Mouse (Mus musculus) thymus, postnatal 0 days (tissue): ENCODE measurements around the gene Olfr1195. TPM values are rescaled to one million over a fixed set of nuclear protein-coding genes. Genes with fewer than 3 reads are reported as not detected.
"Not testable (repeated sequence)": the region's sequence is repeated elsewhere in the genome, so short reads cannot be mapped to it uniquely, and the experiment has no call there.

Source experiments
- DNase-seq: peaks from one replicate; pipeline ENCODE4 v3.0.0-alpha.2; 2015; ENCODE audit warnings: low spot score
- polyA plus RNA-seq: library from polyadenylated mRNA; unstranded; fragments of >200 nt; fragmentation: Nextera tagmentation; extraction: Ambion mirVana; gene quantifications from 2 replicates; pipeline ENCODE4 v1.2.1, GENCODE M21; 2015

The Olfr1195 gene
- not detected in 2 replicates for polyA plus RNA-seq

DNA sequence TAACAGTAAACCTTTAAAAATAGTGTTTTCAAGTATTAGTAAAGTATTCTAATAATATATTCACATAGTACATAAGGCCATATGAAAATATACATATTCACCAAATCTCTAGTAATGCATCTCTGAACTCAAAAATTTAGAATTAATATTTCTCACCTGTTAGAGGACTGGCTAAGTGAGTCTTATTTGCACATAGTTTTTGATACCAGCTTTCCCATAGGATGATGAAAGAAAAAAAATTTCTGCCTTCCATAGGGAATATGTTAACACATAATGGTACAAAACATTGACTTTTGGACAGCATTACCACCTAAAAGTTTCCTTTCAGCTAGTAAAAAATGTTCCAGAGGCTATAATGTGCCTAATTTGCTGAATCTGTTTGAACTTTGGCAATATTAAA is at the start of gene Olfr1195:
Olfr1195 (minus strand) TSS at position 101 of the 400 bp plus-strand sequence.
- DNase-seq, result no peak

DNA sequence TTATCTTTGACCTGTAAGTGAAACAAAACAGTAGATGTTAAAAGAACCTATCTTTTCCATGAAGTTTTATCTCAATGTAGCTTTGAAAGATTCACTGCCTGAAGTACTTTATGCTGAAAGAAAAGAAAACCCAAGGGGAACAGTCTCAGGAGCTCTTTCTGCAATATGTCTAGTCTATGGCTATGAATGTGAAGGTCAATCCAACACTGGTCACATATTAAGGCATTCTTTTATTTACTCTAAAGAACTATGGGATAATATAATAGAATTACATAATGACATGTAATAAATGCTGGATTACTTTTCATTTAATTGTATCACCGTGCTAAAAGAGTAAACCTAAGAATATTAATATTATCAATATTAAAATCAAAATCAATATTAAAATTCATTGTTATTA is 43.3 kb upstream of the Olfr1195 start, which contains the start of gene Olfr1197:
Olfr1197 (minus strand) TSS at position 101 of the 400 bp plus-strand sequence.
- DNase-seq, result no peak

DNA sequence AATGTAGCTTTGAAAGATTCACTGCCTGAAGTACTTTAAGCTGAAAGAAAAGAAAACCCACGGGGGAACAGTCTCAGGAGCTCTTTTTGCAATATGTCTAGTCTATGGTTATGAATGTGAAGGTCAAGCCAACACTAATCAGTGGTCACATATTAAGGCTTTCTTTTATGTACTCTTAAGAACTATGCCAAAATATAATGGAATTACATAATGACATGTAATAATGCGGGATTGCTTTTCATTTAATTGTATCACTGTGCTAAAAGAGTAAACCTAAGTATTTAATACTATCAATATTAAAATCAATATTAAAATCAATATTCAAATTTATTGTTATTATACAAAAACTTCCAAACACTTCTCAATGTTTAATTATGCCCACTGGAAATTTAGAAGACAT is 15.5 kb upstream of the Olfr1195 start, which contains the start of gene Olfr1196:
Olfr1196 (minus strand) TSS at position 101 of the 400 bp plus-strand sequence.
- no peak for DNase-seq

DNA sequence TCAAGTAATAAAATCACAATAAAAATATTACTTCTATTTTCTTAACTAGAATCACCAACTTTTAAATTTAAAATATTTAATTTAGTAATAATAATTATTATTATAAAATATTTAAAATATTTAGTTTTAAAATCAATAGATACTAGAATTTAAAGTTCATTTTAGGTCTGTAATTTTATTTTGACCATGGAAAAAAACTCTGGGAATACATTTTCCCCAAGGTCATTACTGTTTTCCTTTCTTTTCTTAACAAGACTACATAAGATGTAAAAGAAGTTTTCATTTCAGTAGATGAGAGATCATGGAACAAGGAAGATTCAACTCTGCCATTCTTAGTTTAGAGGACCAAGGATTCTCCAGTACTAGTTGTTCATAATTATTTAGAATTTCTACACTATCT is 13.7 kb downstream of the Olfr1195 start, which contains the start of gene Olfr1193:
Olfr1193 (plus strand) TSS at position 301 of the 400 bp plus-strand sequence.
- DNase-seq, result not testable (repeated sequence)

- no peak for DNase-seq
These were observed 40.8 kb downstream of the Olfr1195 start, which contains the start of gene Olfr1192-ps1 for GRCm38 (mm10) chr2:88648209-88648608. Gene Olfr1192-ps1 (plus strand): TSS chr2:88648509.

DNA sequence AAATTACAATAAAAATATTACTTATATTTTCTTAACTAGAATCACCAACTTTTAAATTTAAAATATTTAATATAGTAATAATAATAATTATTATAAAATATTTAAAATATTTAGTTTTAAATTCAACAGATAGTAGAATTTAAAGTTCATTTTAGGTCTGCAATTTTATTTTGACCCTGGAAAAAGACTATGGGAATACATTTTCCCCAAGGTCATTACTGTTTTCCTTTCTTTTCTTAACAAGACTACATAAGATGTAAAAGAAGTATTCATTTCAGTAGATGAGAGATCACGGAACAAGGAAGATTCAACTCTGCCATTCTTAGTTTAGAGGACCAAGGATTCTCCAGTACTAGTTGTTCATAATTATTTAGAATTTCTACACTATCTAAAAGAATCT is 48.7 kb downstream of the Olfr1195 start, which contains the start of gene Olfr1191-ps1:
Olfr1191-ps1 (plus strand) TSS at position 301 of the 400 bp plus-strand sequence.
- DNase-seq, result not testable (repeated sequence)

Other genes starting within 250 kb of the Olfr1195 start
- not detected in 2 replicates for gene Gm13757, start 240.1 kb downstream of the Olfr1195 start, polyA plus RNA-seq
- gene Olfr1183, start 234.3 kb downstream of the Olfr1195 start, polyA plus RNA-seq, result not detected in 2 replicates
- gene Olfr1184, start 205.6 kb downstream of the Olfr1195 start, polyA plus RNA-seq, result not detected in 2 replicates
- gene Olfr1185-ps1, start 195.9 kb downstream of the Olfr1195 start, polyA plus RNA-seq, result not detected in 2 replicates
- gene Olfr1186, start 170.6 kb downstream of the Olfr1195 start, polyA plus RNA-seq, result not detected in 2 replicates
- not detected in 2 replicates for gene Olfr1188, start 132.3 kb downstream of the Olfr1195 start, polyA plus RNA-seq
- not detected in 2 replicates for gene Olfr1189, start 102.7 kb downstream of the Olfr1195 start, polyA plus RNA-seq
- gene Olfr1191-ps1, start 48.6 kb downstream of the Olfr1195 start, polyA plus RNA-seq, result not detected in 2 replicates
- gene Olfr1192-ps1, start 40.7 kb downstream of the Olfr1195 start, polyA plus RNA-seq, result not detected in 2 replicates
- gene Olfr1193, start 13.6 kb downstream of the Olfr1195 start, polyA plus RNA-seq, result not detected in 2 replicates
- not detected in 2 replicates for gene Olfr1196, start 15.4 kb upstream of the Olfr1195 start, polyA plus RNA-seq
- gene Olfr1197, start 43.2 kb upstream of the Olfr1195 start, polyA plus RNA-seq, result not detected in 2 replicates
- gene Olfr1198, start 62.2 kb upstream of the Olfr1195 start, polyA plus RNA-seq, result not detected in 2 replicates
- gene Olfr1199, start 71.3 kb upstream of the Olfr1195 start, polyA plus RNA-seq, result not detected in 2 replicates
- not detected in 2 replicates for gene Olfr1200, start 81.3 kb upstream of the Olfr1195 start, polyA plus RNA-seq
- not detected in 2 replicates for gene Olfr1201, start 103.8 kb upstream of the Olfr1195 start, polyA plus RNA-seq
- not detected in 2 replicates for gene Olfr1202, start 125.3 kb upstream of the Olfr1195 start, polyA plus RNA-seq
- gene Olfr1205, start 140.6 kb upstream of the Olfr1195 start, polyA plus RNA-seq, result not detected in 2 replicates
- gene Olfr1204, start 160.1 kb upstream of the Olfr1195 start, polyA plus RNA-seq, result not detected in 2 replicates
- gene Olfr1206, start 174.0 kb upstream of the Olfr1195 start, polyA plus RNA-seq, result not detected in 2 replicates
- not detected in 2 replicates for gene Olfr1208, start 213.1 kb upstream of the Olfr1195 start, polyA plus RNA-seq
- not detected in 2 replicates for gene Olfr1209, start 226.0 kb upstream of the Olfr1195 start, polyA plus RNA-seq
- gene Olfr1211, start 248.9 kb upstream of the Olfr1195 start, polyA plus RNA-seq, result not detected in 2 replicates